Mouse (Mus musculus) gonadal fat pad, adult 2 months (tissue): ENCODE measurements around the gene Ift43. TPM values are rescaled to one million over a fixed set of nuclear protein-coding genes. Genes with fewer than 3 reads are reported as not detected.

Experiments used
- DNase-seq: peaks from one replicate; pipeline ENCODE4 v3.0.0-alpha.2; 2012; ENCODE audit warnings: low read depth
- polyA plus RNA-seq: library from polyadenylated mRNA; depleted of rRNA; stranded (reverse); fragments of >200 nt; gene quantifications from 2 replicates; pipeline ENCODE4 v1.2.3, GENCODE M21; 2012

The Ift43 gene
- polyA plus RNA-seq, 1 experiment, result 32.0 TPM

GRCm38 (mm10) chr12:86129696-86130095, 47.4 kb downstream of the Ift43 start:
- no peak for DNase-seq

GRCm38 (mm10) chr12:86132799-86133198, 50.5 kb downstream of the Ift43 start:
- no peak for DNase-seq

- no peak for DNase-seq
These were observed 53.4 kb downstream of the Ift43 start for GRCm38 (mm10) chr12:86135691-86136090.

GRCm38 (mm10) chr12:86138696-86139095, 56.4 kb downstream of the Ift43 start:
- no peak for DNase-seq

- no peak for DNase-seq
These were observed 60.0 kb downstream of the Ift43 start for GRCm38 (mm10) chr12:86142389-86142788.

GRCm38 (mm10) chr12:86146246-86146645, 63.9 kb downstream of the Ift43 start:
- DNase-seq, result no peak

- DNase-seq, result peak; percentile 56
These were observed 65.9 kb downstream of the Ift43 start for GRCm38 (mm10) chr12:86148271-86148670.

GRCm38 (mm10) chr12:86149087-86149486, 66.7 kb downstream of the Ift43 start:
- peak; percentile 89 for DNase-seq

- DNase-seq, result no peak
These were observed 69.6 kb downstream of the Ift43 start for GRCm38 (mm10) chr12:86151941-86152340.

- DNase-seq, result no peak
These were observed 71.0 kb downstream of the Ift43 start for GRCm38 (mm10) chr12:86153213-86153957.

- DNase-seq, result no peak
These were observed 72.8 kb downstream of the Ift43 start for GRCm38 (mm10) chr12:86155176-86155575.

- DNase-seq, result no peak
These were observed 74.8 kb downstream of the Ift43 start for GRCm38 (mm10) chr12:86157166-86157565.

- no peak for DNase-seq
These were observed 75.6 kb downstream of the Ift43 start for GRCm38 (mm10) chr12:86157894-86158444.

- DNase-seq, result no peak
These were observed 76.5 kb downstream of the Ift43 start for GRCm38 (mm10) chr12:86158689-86159483.

- no peak for DNase-seq
These were observed 79.1 kb downstream of the Ift43 start for GRCm38 (mm10) chr12:86161436-86161835.

GRCm38 (mm10) chr12:86161942-86162341, 79.6 kb downstream of the Ift43 start:
- DNase-seq, result no peak

GRCm38 (mm10) chr12:86162890-86163816, 80.8 kb downstream of the Ift43 start:
- no peak for DNase-seq

GRCm38 (mm10) chr12:86166244-86166643, 83.9 kb downstream of the Ift43 start:
- DNase-seq, result no peak

GRCm38 (mm10) chr12:86167075-86167474, 84.7 kb downstream of the Ift43 start:
- DNase-seq, result no peak

- no peak for DNase-seq
These were observed 86.4 kb downstream of the Ift43 start for GRCm38 (mm10) chr12:86168712-86169111.

- DNase-seq, result no peak
These were observed 86.9 kb downstream of the Ift43 start for GRCm38 (mm10) chr12:86169195-86169594.

GRCm38 (mm10) chr12:86173314-86173713, 91.0 kb downstream of the Ift43 start:
- DNase-seq, result no peak
